Mouse (Mus musculus) bone marrow, adult 2 months (tissue): ENCODE measurements around the gene Acyp1.

ENCODE experiments used
- CTCF ChIP-seq: fragments of 200-500 bp; IDR thresholded peaks from 2 replicates; pipeline ENCODE4 v1.5.1; 2011; ENCODE audit warnings: low read length, control low read depth; ENCODE audit not compliant: control insufficient read depth, insufficient read depth
- POLR2A ChIP-seq: fragments of 200-500 bp; IDR thresholded peaks from 2 replicates; pipeline ENCODE4 v1.6.1; 2011; ENCODE audit warnings: low read depth, mild to moderate bottlenecking, control low read depth, low read length, borderline replicate concordance; ENCODE audit not compliant: control insufficient read depth

GRCm38 (mm10) chr12:85292288-85292687 is 4.0 kb upstream of the Acyp1 start:
- TF ChIP-seq CTCF (no peak), POLR2A (no peak)
